In the genomic region with DNA sequence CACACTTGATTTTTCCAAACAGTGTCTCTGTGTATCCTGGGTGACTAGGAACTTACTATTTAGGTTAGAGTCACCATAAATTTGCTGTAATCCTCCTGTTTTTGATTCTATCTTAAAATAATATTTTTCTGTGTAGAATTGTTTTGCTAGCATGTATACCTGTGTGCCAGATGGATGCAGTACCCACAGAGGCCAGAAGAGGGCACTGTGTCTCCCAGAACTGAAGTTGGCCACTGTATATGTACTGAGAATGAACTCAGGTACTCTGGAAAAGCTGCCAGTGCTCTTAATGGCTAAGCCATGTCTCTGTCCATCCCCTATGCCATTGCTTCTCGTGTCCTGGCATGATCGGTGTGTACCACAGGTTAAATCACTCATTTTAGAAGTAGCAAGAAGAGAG, we compare ENCODE assay signal across 8 mouse cellular contexts. TPM values are rescaled to one million over a fixed set of nuclear protein-coding genes. Genes with fewer than 3 reads are reported as not detected.
DNase-seq lines count a peak whose midpoint lies in the region; ATAC-seq and TF ChIP-seq lines count a peak whose summit lies in the region.

No protein-coding gene starts in this region.

- H3K4me3 ChIP-seq in hindbrain, embryonic 11.5 days (ENCODE audit: low read depth, low read length), result no peak overlapping the region
- H3K4me3 ChIP-seq in hindbrain, embryonic 16.5 days (ENCODE audit: low read length), result no peak overlapping the region
- no peak overlapping the region for H3K4me3 ChIP-seq in E14TG2a.4 (replicated peaks; ENCODE audit: low read length)
- H3K4me3 ChIP-seq in bone marrow macrophage, adult 2 months (ENCODE audit: insufficient read depth, low read length), result no peak overlapping the region

- no peak for ATAC-seq in hindbrain, embryonic 11.5 days (ENCODE audit: low FRiP score)
- ATAC-seq in hindbrain, embryonic 16.5 days, result no peak
- ATAC-seq in erythroblast, adult 5-6 weeks (replicated peaks; ENCODE audit: low FRiP score, poor library complexity, severe bottlenecking), result peak; percentile 78

- no peak for TF ChIP-seq POLR2A in bone marrow macrophage, adult 2 months (IDR thresholded peaks at IDR 0.05; ENCODE audit: borderline replicate concordance, low read depth, low read length)

- peak; percentile 66 for TF ChIP-seq CTCF in E14TG2a.4 (conservative IDR thresholded peaks at IDR 0.05; ENCODE audit: low read length)
- TF ChIP-seq CTCF in bone marrow macrophage, adult 2 months (IDR thresholded peaks at IDR 0.05; ENCODE audit: low read depth, low read length), result peak; percentile 47; the same call in 1 of the 2 replicates

- no peaks in the 10 kb centered on the region for H3K36me3 ChIP-seq in hindbrain, embryonic 11.5 days (ENCODE audit: control insufficient read depth, insufficient read depth, low read length)
- no peaks in the 10 kb centered on the region for H3K36me3 ChIP-seq in hindbrain, embryonic 16.5 days (ENCODE audit: control insufficient read depth, insufficient read depth, low read length)
- H3K36me3 ChIP-seq in E14TG2a.4 (ENCODE audit: insufficient read depth, low read length), result no peaks in the 10 kb centered on the region

- no peak overlapping the region for H3K9ac ChIP-seq in hindbrain, embryonic 11.5 days (ENCODE audit: low read depth, low read length)
- no peak overlapping the region for H3K9ac ChIP-seq in hindbrain, embryonic 16.5 days (ENCODE audit: low read depth, low read length)

- DNase-seq in hindbrain, embryonic 11.5 days (ENCODE audit: low spot score), result peak; percentile 64
- peak; percentile 3 to 18 for DNase-seq in layer of hippocampus, postnatal 14 days (ENCODE audit: low spot score in 2 of 2)
- DNase-seq in natural killer cell, adult 2 months (ENCODE audit: low spot score in 2 of 2), result peak; percentile 27 to 36
- DNase-seq in thymus, postnatal 0 days (ENCODE audit: low spot score), result peak; percentile 55

- WGBS in hindbrain, embryonic 11.5 days, result 70% methylated on average over 2 of the region's 2 CpGs
- WGBS in hindbrain, embryonic 16.5 days, result 45% methylated on average over 2 of the region's 2 CpGs

- H3K27ac ChIP-seq in hindbrain, embryonic 11.5 days (ENCODE audit: low read depth, low read length), result no peak overlapping the region
- H3K27ac ChIP-seq in hindbrain, embryonic 16.5 days (ENCODE audit: low read depth, low read length), result no peak overlapping the region
- H3K27ac ChIP-seq in bone marrow macrophage, adult 2 months (ENCODE audit: insufficient read depth, low read depth, low read length), result no peak overlapping the region

- no peaks in the 10 kb centered on the region for H3K4me1 ChIP-seq in hindbrain, embryonic 11.5 days (replicated peaks; ENCODE audit: control insufficient read depth, insufficient read depth, low read length)
- H3K4me1 ChIP-seq in hindbrain, embryonic 16.5 days (ENCODE audit: control insufficient read depth, insufficient read depth, low read depth, low read length), result no peaks in the 10 kb centered on the region
- H3K4me1 ChIP-seq in E14TG2a.4 (replicated peaks; ENCODE audit: low read depth, low read length), result no peaks in the 10 kb centered on the region
- no peaks in the 10 kb centered on the region for H3K4me1 ChIP-seq in bone marrow macrophage, adult 2 months (ENCODE audit: control insufficient read depth, insufficient read depth, low read length)

- no peak overlapping the region for H3K4me2 ChIP-seq in hindbrain, embryonic 11.5 days (replicated peaks; ENCODE audit: low read depth, low read length)
- no peak overlapping the region for H3K4me2 ChIP-seq in hindbrain, embryonic 16.5 days (ENCODE audit: low read length)

- H3K9me3 ChIP-seq in hindbrain, embryonic 11.5 days (ENCODE audit: control insufficient read depth, low read length), result no peaks in the 10 kb centered on the region
- H3K9me3 ChIP-seq in hindbrain, embryonic 16.5 days (ENCODE audit: control insufficient read depth, low read length), result no peaks in the 10 kb centered on the region
- no peaks in the 10 kb centered on the region for H3K9me3 ChIP-seq in E14TG2a.4 (ENCODE audit: low read length)

- H3K27me3 ChIP-seq in hindbrain, embryonic 11.5 days (ENCODE audit: control insufficient read depth, insufficient read depth, low read length), result no peaks in the 10 kb centered on the region
- no peaks in the 10 kb centered on the region for H3K27me3 ChIP-seq in hindbrain, embryonic 16.5 days (replicated peaks; ENCODE audit: control insufficient read depth, insufficient read depth, low read length)
- no peaks in the 10 kb centered on the region for H3K27me3 ChIP-seq in E14TG2a.4 (ENCODE audit: insufficient read depth, low read length)

RNA-seq across cellular contexts. Expression of a gene that starts 28.8 kb away (rescaled TPM):
- polyA plus RNA-seq in hindbrain, embryonic 11.5 days (2014; fragmentation: Nextera tagmentation; extraction: Ambion mirVana), result 66.5 and 67.3 TPM in 2 replicates
- polyA plus RNA-seq in hindbrain, embryonic 16.5 days (2015; fragmentation: Nextera tagmentation; extraction: Ambion mirVana), result 41.9 and 44.1 TPM in 2 replicates
- polyA plus RNA-seq in bone marrow macrophage, adult 2 months (2012; ENCODE audit: insufficient read depth, insufficient read length, missing spikeins), result 24.9 and 26.2 TPM in 2 replicates
- 67.1 and 79.0 TPM in 2 replicates for total RNA-seq in erythroblast, adult 5-6 weeks (2015; ENCODE audit: low replicate concordance)
- total RNA-seq in erythroblast, adult 5-6 weeks (2017; ENCODE audit: low replicate concordance), result 71.8 and 76.8 TPM in 2 replicates
- total RNA-seq in layer of hippocampus, postnatal 14 days (2021), result 10 to 100 TPM; 13.5 to 17.1 TPM
- polyA plus RNA-seq in thymus, postnatal 0 days (2015; fragmentation: Nextera tagmentation; extraction: Ambion mirVana), result 41.4 and 42.1 TPM in 2 replicates

Comparison
In these comparisons a context has a peak if more than half of its experiments do, and no peak if none do; other contexts are left out.
1. DNase-seq: peak in every context shown above with its lines; median percentile 64 in hindbrain, embryonic 11.5 days; 55 in thymus, postnatal 0 days; 32 in natural killer cell, adult 2 months; 10 in layer of hippocampus, postnatal 14 days.